Mouse (Mus musculus) right cerebral cortex, adult 18-20 months (tissue): Measurements from ENCODE around the gene Cfap97d1.

Experiments
- DNase-seq: peaks from one replicate; pipeline ENCODE4 v3.0.0; 2022; ENCODE audit warnings: mixed read lengths

The Cfap97d1 gene

GRCm38 (mm10) chr11:101984054-101985025 is at the start of gene Cfap97d1:
Gene Cfap97d1 (plus strand): TSS chr11:101984279.
- peak; percentile 95 for DNase-seq

GRCm38 (mm10) chr11:101935743-101936142 is 48.3 kb upstream of the Cfap97d1 start:
- no peak for DNase-seq

- no peak for DNase-seq
Measured at GRCm38 (mm10) chr11:101936421-101936820, 47.7 kb upstream of the Cfap97d1 start.

GRCm38 (mm10) chr11:101937108-101937507 is 47.0 kb upstream of the Cfap97d1 start:
- no peak for DNase-seq

- DNase-seq: no peak
Measured at GRCm38 (mm10) chr11:101943055-101943454, 41.0 kb upstream of the Cfap97d1 start.

GRCm38 (mm10) chr11:101946525-101946924 is 37.6 kb upstream of the Cfap97d1 start:
- DNase-seq: no peak

GRCm38 (mm10) chr11:101950021-101950420 is 34.1 kb upstream of the Cfap97d1 start:
- no peak for DNase-seq

GRCm38 (mm10) chr11:101952541-101953341 is 31.3 kb upstream of the Cfap97d1 start:
- no peak for DNase-seq

- DNase-seq: no peak
Measured at GRCm38 (mm10) chr11:101953441-101953840, 30.6 kb upstream of the Cfap97d1 start.

GRCm38 (mm10) chr11:101957476-101957875 is 26.6 kb upstream of the Cfap97d1 start:
- DNase-seq: no peak

- no peak for DNase-seq
Measured at GRCm38 (mm10) chr11:101963043-101963442, 21.0 kb upstream of the Cfap97d1 start.

GRCm38 (mm10) chr11:101963473-101964291 is 20.4 kb upstream of the Cfap97d1 start:
- DNase-seq: no peak

GRCm38 (mm10) chr11:101964647-101965046 is 19.4 kb upstream of the Cfap97d1 start:
- no peak for DNase-seq

- no peak for DNase-seq
Measured at GRCm38 (mm10) chr11:101965553-101965952, 18.5 kb upstream of the Cfap97d1 start.

GRCm38 (mm10) chr11:101966965-101967614 is 17.0 kb upstream of the Cfap97d1 start, which contains the start of gene Sost:
Gene Sost (minus strand): TSS chr11:101967015.
- DNase-seq: no peak

GRCm38 (mm10) chr11:101968311-101968710 is 15.8 kb upstream of the Cfap97d1 start:
- DNase-seq: no peak

GRCm38 (mm10) chr11:101968791-101969190 is 15.3 kb upstream of the Cfap97d1 start:
- peak; percentile 81 for DNase-seq

GRCm38 (mm10) chr11:101969835-101970234 is 14.2 kb upstream of the Cfap97d1 start:
- DNase-seq: no peak

- DNase-seq: no peak
Measured at GRCm38 (mm10) chr11:101971410-101971809, 12.7 kb upstream of the Cfap97d1 start.

GRCm38 (mm10) chr11:101972097-101972496 is 12.0 kb upstream of the Cfap97d1 start:
- DNase-seq: no peak

GRCm38 (mm10) chr11:101972651-101973050 is 11.4 kb upstream of the Cfap97d1 start:
- DNase-seq: no peak

- DNase-seq: no peak
Measured at GRCm38 (mm10) chr11:101973496-101973895, 10.6 kb upstream of the Cfap97d1 start.
